Mouse (Mus musculus): ENCODE data around the gene 1700017N19Rik. TPM values are rescaled to one million over a fixed set of nuclear protein-coding genes. Genes with fewer than 3 reads are reported as not detected.

The 1700017N19Rik gene
- total RNA-seq, 2 experiments from 2014 or later: not detected

- peak in 1 of 2 experiments; percentile 29 for DNase-seq (ENCODE audit: low spot score in 2 of 2)
Observed at GRCm38 (mm10) chr10:100661970-100662590, 71.8 kb downstream of the 1700017N19Rik start.

Other genes with a start within 250 kb of the 1700017N19Rik start
- gene Gm4302, start 249.6 kb upstream of the 1700017N19Rik start, total RNA-seq (2021): not detected
- not detected for gene Gm4303, start 244.5 kb upstream of the 1700017N19Rik start, total RNA-seq (2021)
- gene Gm4305, start 239.4 kb upstream of the 1700017N19Rik start, total RNA-seq (2021): not detected
- not detected for gene Gm4307, start 229.1 kb upstream of the 1700017N19Rik start, total RNA-seq (2021)
- not detected for gene Gm4312, start 207.9 kb upstream of the 1700017N19Rik start, total RNA-seq (2021)
- 10 to 100 TPM; 11.3 to 13.3 TPM for gene Tmtc3, start 103.1 kb upstream of the 1700017N19Rik start, total RNA-seq (2021)
- 10 to 100 TPM; 11.0 to 12.4 TPM for gene Cep290, start 102.9 kb upstream of the 1700017N19Rik start, total RNA-seq (2021)
- gene 4930430F08Rik, start 61 bp upstream of the 1700017N19Rik start, total RNA-seq (2021): 10 to 100 TPM; 24.5 to 26.9 TPM